Mouse (Mus musculus) inflammation-experienced regulatory T-cells (primary cell): Measurements from ENCODE around the gene Insl5. TPM values are rescaled to one million over a fixed set of nuclear protein-coding genes. Genes with fewer than 3 reads are reported as not detected.

Experiments used
- polyA plus RNA-seq, 2 experiments: library from polyadenylated mRNA; unstranded; fragments of 100-300 nt; shearing (Covaris generic); gene quantifications; one replicate each; pipeline ENCODE4 v1.2.1; 2017

Insl5 gene
- polyA plus RNA-seq = under 1 TPM in 1 of 2 experiments, not detected in 1; 0.98 TPM

DNA sequence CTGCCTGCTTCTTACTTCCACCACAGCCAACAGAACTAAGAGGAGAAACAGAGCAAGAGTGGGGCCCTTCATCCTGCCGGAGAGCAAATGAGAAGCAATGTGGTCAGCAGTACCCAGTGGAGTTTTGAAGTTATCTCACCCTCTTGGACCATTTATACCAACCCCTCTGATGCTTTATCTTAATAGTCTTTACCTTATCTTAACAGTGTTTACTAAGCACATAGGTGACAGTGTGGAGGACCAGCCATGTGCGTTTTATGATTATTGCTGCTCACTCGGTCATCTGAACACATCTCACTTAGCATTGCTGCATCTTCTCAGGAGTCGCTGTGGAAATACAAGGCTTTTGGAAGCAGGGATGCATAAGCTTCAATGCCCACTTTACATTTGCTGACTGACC lies at the start of gene Insl5:
Insl5 (minus strand) TSS at position 222 of the 400 bp plus-strand sequence.

DNA sequence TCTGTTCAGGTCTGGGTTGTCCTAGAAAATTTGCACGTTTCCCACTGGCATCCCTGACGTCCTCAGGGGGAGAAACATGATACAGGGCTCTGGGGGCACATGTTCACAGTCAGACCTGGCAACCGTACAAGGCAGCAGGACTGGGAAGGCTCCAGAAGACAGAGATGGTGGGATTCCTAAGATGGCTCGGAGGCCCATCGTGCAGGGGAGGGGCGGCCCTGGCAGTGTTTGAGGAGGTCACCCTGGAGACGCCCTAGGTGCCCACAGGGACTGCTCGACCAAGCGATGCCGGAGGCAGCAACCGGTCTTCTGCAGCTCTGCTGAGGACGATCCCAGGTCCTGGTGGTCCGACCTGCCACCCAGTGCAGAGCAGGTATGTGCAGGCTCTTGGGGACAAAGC lies 48.2 kb downstream of the Insl5 start, which contains the start of gene Tctex1d1:
Tctex1d1 (plus strand) TSS at position 167 of the 400 bp plus-strand sequence.

Other genes starting within 250 kb of the Insl5 start
- 1 to 10 TPM in 1 of 2 experiments, under 1 TPM in 1; 0.27 to 2.7 TPM for gene Tctex1d1, start 48.2 kb downstream of the Insl5 start, polyA plus RNA-seq
- gene Mier1, start 87.5 kb upstream of the Insl5 start, polyA plus RNA-seq = 10 to 100 TPM; 47.6 to 68.6 TPM
- 1 to 10 TPM; 1.7 to 6.4 TPM for gene Wdr78, start 87.7 kb upstream of the Insl5 start, polyA plus RNA-seq
- 10 to 100 TPM; 21.0 to 27.8 TPM for gene Slc35d1, start 188.3 kb upstream of the Insl5 start, polyA plus RNA-seq